Mouse (Mus musculus) adrenal gland, postnatal 14 days (tissue): ENCODE measurements at regions not wholly inside any gene's neighbourhood (a gene's known extent, or its start where the extent isn't known, plus 50 kb on each side); places are given as distances from the start of the nearest gene placed in this dataset.
A peak's percentile ranks its signal among the peaks of the same experiment; 100 is the strongest.

Source experiments
- DNase-seq: peaks from one replicate; pipeline ENCODE4 v3.0.0; 2021; ENCODE audit warnings: mixed read lengths

DNA sequence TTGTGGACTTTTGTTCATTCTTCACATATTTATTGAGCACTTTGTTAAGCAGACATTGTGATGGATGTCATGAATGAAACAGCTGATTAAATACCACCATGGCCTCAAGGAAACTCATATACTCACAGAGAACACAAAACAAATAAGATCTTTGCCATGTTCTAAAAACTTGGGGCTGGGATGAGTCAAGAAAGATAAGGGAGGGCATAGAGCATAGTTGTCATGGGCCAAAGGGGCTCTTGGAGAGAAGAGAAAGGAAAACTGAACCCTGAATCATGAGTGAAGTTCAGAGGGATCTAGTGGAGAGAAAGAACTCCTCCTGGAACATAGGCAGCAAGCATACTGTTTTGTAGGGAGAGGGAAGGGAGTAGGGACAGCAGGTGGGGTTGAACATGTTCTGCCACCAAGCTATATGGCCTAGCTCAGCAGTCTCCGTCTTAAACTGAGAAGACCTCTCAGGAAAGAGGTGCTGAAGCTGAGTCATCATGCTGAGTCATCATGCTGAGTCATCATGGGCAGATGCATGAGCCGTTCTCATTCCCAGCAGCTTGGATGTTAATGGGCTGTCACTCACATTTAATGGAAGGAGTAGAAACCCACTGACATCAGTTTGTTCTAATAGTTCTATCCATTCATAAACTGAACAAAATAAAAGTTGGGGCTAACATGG lies 69.6 kb downstream of the Cetn3 start:
- DNase-seq: peak; percentile 5

DNA sequence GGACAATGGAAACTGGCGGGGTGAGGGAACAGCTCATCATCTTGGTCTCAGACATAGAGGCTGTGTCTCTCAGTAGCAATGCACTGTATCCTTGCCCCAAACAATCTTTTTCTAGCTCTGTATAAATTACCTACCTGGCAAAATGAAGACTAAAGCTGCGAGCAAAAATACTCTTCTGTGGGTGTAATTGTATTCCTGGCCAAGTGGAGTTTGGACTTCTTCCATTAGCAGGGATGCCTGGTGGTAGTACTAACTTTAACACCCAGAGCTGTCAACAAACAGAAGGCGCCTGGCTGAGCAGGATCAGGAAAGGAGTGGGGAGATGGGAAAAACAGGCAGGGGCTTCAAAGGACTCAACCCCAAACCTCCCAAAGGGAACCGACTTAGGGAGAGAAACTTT lies 73.2 kb downstream of the Cetn3 start:
- DNase-seq: no peak

DNA sequence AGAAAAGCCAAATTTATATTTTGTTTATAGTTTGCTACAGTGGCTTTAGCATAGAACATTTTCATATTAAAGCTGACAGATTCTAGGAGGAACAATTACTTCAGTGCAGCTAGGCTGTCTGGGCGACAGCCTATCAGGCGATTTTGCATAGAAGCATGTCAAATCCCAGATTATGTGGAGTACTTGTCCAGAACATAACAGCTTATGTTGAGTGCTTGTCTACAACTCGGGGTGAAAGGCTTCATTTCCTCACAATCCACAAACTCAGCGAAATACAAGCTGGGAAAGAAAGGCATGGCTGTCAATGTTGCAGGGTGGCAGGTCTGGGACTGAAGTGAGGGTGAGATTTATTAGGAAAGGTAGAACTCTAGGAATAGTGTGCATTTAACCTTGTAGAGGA lies 77.8 kb downstream of the Cetn3 start:
- DNase-seq: no peak

DNA sequence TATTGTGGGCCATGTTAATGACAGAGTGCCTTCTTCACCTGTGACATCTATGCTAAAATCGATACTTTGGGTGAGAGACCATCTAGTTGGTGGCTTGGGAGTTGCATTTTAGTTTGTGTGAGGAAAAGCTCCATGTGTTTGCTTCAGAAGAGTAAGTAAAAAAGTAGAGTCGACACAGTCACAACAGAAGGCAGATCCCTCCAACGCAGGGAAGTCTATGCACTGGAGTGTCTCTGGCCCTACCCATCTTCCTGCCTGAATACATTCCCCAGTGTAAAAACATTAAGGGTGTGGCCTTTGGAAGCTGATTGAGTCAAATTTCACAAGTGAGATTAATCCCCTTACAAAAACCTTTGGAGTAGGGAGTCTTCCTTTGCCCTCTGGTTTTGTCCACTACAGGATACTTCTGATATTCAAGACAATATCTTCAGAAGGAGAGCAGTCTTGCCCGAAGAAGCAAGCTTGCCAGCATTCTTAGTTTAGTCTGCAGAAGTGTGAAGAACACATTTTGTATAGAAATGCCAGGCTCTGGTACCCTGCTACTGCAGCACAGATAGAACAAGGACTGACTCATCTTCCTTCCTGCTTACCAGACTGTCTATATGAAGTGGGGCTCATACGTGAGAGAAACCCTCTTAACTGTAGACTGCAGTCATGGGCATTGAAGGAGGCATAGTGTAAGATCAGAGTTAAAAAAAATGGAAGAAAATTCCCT lies 79.2 kb downstream of the Cetn3 start:
- no peak for DNase-seq

DNA sequence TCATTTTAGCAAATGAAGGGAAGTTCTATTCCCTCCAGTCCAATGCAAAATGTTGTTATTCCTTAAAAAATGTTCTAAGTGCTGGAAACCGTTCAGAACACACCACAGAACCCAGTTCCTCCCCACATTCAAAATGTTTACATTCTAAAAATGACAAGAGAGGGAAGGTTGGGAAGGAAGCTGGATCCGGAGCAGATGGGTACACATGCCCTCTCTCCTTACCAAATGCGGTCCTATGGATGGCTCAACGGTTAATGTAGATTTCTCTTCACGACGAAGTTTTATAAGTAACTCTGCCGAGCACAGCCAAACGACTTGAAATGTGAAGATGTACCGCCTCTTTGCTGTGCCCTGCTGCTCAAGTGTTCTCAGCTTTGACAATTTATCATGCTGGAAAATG lies 88.3 kb downstream of the Cetn3 start:
- DNase-seq: no peak

DNA sequence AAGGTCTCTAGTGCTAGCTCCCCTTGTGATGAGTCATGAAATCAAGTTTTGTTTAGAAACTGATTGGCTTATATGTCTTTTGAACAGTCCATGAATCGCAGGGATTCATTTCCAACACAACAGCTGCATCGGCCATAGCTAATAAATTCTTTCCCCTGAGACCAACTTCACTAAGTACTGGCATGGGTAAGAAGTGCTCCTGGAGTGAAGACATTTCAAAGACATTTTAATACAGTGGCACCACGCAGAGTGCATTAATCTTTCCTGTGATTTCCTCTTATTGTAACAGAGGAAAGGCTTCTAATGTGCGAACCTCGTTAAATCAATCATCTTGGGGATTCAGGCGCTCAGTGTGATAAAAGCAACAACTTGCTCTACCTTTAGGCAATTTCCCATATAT lies 103.0 kb downstream of the Cetn3 start:
- no peak for DNase-seq

DNA sequence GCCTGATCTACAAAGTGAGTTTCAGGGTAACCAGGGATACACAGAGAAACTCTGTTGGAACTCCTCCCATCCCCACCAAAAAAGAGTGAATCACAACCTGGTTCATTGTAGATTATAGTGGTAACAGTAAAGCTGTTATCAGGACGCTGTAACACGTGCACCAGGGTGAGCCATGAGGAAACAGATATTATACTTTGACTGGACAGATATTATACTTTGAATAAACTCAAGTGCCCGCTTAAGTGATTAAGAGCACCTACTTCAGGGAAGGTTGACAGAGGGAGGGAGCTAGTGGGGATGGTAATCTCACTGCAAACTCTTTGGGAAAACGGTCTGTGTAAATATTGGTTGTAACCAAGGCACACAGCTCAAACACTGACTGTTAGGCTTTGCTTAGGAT lies 147.4 kb downstream of the Cetn3 start:
- DNase-seq: no peak

DNA sequence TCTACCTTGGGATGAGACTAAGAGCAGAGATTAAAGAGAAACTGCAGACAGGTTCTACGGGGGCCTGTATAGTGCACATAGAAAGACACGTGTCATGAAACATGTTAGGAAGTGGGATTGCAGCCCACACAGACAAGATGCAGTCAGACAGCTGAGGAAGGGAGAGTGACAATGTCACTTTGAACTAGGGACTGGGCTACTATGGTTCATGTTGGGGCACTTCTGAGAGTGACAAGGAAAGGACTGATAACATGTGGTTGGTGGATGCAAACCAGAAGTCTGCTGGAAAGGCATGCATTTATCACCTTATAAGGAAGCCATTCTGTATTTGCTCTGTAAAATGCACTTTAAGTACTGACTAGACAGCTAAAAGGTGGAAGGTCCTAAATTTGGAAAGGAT lies 148.3 kb downstream of the Cetn3 start:
- no peak for DNase-seq

DNA sequence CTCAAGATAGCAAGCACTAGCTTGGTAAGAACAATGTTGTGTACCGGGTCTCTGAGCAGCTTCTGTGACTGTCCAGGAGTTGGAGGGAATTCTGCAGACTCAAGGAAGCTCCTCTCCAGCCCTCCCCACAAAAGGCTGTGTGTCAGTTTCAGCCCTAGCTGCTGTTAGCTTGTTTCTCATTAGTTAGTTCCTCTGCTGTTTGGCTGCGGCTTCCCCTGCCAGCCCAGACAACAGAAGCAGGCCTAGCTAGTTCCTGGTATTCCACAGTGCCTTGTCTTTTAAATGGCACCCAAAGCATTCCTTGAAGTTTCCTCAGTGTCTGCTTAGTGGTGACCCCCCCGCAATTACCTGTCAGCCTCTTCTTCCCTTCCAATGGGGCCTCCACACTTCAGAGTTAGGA lies 154.2 kb downstream of the Cetn3 start:
- DNase-seq: no peak

DNA sequence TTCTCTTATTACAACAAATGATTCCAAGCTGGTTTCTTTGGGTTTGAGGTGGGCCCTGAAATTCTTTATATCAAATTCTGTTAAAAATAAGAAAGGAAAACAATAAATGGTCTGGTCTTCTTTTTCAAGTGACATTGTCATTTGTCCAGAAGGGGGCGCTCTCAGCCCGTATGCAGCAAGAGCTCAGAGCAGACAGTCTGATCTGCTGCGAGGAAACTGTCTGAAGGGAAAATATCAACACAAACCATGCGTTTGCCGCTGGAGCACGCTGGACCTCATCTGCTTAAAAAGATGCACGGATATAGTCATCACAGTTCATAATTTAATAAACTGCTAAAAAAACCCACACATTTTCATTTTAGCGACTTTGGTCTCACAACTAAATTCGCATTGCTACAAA lies 161.2 kb downstream of the Cetn3 start:
- peak; percentile 89 for DNase-seq

DNA sequence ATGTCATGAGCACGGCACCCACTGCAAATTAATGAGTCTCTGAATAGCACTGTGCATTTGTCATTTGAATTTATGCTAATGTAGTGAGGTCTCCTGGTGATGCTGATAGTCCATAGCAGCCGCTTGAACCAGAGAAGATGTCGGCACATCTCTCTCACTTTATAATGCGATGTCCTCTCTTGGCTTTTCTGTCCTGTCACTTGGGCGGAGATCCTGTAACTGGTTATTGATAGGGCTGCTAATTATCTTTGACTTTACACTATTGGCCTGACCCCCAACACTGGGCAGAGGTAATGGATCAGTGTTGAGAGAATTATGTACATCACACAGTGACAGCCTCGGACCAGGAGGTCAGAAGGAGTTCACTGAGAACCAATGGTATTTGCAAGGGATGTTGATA lies 161.6 kb downstream of the Cetn3 start:
- no peak for DNase-seq

DNA sequence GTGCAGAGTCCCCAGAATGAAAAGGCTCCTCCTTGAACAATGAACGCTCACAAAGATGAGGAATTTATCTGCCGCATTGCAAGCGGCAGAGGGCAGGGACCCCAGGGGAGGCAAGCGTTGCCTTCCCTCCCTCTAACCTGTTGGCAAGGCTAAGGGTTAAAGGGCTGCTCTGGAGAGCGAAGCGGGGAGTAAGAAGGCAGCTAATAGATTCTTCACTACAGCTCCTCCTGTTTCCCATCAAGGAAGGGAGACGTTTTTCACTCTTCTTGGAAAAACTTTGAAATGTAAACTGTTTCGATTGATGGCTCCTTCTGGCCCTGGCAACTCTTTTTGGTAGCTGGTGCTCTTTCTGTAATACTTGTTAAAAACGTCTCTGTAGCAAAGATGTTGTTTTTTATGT lies 162.9 kb downstream of the Cetn3 start:
- DNase-seq: no peak

DNA sequence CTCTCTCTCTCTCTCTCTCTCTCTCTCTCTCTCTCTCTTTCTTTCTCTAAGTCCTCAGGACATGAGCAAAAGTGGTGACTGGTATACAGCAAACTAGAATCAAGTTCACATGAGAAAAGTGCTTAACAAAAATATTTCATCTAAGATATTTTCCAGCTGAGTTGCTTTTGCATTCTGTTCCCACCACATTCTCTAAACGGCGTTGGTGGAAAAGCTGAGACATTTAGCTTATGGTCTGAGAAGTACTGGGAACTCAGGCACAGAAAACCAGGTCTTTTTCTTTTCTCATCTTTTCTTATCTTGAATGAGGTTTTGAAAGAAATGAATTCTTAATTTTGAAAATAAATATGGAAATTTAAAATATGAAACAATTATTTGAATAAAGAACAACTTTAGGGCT lies 182.6 kb downstream of the Cetn3 start:
- no peak for DNase-seq

DNA sequence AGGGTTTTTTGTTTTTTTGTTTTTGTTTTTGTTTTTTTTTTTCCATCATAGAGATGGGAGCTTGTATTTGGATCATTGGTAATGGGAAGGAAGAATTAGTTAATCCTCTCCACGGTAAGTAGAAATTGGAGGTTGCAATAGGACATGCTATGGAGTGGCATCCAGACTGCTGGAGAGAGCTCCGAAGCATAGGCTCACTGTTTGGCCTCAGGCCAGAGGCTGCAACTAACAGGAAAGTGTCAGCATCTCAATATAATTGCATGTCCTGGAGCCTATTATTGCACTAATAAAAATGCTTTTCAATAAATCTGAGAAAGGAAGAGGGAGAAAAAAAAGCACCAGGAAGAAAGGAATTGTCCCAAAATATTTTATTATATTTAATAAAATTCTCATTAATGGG lies 193.0 kb downstream of the Cetn3 start:
- DNase-seq: no peak

DNA sequence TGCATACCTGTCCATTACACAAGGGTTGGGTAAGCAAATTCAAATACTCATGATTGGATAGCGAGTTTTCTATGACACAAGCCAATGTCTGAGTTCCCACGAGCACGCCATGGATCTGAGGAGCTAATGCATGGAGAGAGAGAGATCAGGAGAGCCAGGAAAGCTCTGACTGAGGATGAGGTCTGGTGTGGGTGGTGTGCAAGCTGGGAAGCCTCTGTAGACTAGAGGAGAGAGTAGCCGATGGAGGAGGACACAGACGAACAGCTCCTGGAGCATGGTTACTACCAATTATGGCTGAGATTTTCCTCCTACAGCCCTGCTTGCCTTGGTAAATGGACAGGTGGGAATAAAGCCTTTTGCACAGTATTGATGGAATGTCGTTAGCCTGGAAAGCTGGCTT lies 195.1 kb downstream of the Cetn3 start:
- DNase-seq: no peak

DNA sequence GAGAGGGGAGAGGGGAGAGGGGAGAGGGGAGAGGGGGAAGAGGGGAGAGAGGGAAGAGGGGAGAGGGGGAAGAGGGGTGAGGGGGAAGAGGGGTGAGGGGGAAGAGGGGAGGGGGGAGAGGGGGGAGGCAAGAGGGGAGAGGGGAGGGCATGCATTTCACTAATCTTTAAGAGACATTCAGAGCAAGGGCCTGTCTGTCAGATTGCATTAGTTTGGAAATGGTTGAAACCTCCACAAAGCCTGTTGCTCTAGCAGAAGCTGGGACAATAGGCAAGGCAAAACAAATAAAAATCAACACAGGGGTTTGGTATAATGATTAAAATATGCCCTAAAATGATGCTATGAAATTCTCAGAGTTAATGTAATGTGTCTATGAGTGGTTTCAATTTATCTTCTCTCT lies 196.4 kb downstream of the Cetn3 start:
- DNase-seq: no peak

DNA sequence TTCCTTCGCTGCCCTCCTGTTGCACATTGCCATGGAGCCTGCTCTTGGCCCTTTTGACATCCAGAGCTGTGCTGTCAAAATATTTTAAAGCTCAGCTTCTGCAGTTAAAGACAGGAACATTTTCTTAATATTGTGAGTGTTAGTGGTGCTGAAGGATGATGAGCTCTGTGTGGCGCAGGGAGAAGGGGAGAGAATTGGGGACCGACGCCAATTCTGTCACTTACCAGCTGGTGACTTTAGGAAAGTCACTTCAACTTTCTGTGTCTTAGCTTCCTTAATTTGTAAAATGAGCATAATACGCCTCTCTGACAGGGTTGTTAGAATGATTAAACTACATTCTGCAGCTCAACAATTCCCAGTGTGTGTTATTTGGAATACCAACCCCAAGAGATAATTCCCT lies 197.2 kb downstream of the Cetn3 start:
- DNase-seq: no peak

DNA sequence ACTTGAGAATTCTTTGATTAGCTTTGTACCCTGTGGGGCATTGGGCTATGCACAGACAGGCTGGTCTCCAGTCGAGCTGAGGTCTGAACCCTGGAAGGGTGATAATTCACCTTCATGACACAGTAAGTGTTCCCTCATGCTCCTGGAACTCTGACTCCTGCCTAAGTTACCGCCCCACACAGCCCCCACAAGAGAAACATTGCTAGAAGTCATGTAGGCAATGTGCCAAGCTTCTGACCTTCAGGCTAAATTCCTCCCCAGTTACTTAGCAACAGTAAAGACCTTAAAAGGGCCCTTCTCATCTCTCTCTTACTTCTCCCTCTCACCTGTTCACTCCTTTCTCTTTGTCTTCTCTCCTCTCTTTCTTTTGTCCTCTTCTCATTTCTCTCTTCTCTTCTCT lies 199.6 kb downstream of the Cetn3 start:
- DNase-seq: peak; percentile 16

DNA sequence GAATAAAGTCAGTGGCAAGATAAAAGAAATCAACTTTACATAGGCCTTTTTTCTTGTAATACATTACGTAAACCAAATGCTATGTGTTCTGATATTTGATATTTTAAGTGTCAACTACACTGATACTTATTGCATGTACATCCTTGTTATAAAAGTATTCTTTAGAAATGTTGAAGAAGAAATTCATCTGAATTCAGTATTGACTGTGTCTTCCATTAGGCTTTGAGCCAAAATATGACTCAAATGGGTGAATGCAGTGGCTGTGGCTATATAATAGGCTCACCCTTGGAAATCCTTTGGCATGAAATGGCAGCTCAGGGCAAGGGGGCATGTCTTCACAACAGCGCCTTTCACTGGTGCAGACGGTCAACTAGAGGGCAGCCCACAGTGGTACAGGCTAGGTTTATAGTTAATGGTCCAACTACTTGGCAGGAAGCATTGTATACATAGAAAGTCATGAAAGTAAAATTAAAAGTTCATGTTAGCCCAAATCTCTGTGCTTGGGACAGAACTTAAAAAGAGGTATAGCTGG lies 217.9 kb downstream of the Cetn3 start:
- no peak for DNase-seq

DNA sequence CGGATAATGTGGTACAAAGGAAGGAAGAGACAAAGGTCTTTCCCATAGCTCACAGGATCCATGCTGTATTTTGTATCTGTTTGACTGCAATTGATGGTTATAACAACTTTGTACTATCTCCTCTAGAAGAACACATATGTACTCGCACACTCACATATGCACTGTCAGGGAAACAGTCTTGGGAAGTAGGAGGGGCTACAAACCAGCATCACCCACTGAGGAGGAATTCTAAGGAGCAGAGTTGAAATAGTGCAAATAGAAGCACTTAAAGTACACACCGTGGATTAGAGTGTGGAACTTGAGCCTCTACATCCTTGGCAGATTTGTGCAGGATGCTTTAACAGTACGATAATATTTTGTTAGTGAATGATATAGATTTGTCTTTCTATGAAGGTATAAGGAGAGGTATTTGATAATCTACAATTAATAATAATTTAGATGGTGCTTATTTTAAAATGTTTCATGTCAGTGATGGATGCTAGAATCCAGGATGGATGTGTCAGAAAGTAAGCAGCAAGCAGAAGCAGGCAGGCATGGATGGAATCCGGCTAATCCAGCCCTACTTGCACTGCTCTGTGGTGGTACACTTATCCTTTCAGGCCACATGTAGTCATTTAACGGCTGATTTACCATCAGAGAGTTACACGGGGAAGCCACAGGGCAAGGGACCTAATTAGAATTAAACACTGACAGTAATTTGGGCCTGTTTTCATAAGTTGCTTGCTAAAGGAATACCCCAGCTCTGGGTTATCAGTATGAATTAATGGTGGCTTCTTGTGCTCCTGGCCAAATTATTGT lies 223.3 kb downstream of the Cetn3 start:
- DNase-seq: no peak

DNA sequence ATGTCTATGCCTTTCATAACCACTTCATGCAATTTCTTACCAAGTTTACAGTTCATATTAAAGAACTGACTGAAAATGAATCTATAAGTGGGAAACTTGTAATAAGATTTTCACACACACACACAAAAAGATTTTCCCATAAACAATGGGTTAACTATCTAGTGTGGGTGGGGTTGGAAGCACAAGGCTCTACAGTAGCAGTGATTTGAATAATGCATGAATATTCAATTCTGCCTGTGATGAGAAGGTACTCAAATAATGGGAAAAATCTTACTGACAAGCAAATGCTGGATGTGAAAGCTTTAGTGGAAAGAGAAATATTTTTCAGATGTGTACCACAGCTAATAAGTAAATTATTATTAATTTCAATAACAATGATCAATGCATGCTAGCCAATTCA lies 224.3 kb downstream of the Cetn3 start:
- no peak for DNase-seq

DNA sequence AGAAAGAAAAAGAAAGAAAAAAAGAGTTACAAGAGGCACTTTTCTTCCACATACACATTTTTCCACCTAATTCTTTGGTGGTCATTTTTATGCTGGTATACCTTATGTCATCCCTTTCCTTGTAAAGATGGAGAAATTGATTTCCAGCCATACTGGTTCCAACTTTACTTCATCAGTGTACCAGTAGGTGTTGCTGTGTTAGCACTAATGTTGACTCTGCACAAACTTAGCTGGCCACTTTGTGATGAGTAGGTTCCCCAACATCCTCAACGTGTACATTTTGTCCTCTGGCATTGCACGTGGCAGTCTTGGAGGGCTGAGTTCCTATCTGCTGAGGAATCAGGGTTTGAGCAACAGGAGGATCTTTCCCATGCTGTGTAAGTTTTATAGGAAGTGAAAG lies 256.7 kb downstream of the Cetn3 start:
- no peak for DNase-seq

DNA sequence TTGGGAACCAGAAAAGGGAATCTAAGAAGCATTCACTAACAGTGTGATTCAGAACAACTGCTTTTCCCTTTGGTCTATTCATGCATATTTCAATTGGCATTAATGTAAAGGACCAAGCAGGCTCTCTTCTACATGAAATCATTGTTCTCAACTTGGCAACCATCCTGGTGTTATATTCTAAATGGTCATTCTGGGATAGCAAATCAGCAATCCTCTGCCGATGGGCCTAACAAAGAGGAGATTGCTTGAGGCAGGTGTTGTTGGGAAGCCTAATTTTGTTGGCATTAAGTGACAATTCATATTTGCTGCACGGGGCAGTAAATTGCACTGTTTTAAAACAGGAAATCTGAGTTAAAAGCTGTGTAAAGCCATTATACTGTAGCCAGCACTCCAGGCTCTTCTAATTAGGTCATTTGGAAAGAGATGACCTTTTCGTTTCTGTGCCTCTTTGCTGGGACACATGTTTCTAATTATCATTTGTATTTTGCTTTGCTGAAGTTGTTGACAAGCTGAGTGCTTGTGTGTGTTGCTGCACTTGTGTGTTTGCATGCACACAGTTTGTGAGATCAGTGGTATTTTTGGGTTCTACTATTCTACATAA lies 275.4 kb downstream of the Cetn3 start:
- DNase-seq: no peak
